ENCODE assay signal across 11 mouse cellular contexts in the genomic region with DNA sequence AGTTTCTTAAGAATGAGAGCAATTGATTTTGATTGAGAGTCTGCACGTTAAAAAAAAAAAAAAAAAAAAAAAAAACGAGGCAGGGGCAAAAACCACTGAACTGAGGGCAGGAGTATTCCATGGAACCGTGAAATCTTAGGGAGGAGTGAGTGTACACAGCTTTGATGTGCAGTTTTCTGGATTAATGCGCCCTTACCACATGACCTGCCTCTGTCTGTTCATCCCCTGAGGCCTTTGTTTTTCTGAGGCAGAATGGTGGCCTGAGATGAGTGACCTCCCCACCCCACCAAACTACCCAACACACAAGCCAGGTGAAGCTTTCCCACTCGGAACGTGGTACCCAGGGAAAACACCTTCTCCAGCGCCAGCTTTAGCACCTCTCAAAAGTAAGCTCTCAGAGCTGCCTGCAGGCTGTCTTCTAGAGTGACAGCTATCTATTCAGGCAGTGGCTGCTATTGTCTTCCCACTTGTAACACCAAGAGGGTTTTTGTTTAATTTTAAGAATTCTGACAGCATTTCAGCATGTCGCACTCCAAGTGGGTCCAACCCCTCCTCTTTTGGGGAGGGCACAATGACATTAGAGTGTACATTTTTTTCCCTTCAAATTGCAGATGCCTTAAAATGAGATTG. TPM values are rescaled to one million over a fixed set of nuclear protein-coding genes. Genes with fewer than 3 reads are reported as not detected.
A peak's percentile ranks its signal among the peaks of the same experiment; 100 is the strongest.
DNase-seq lines count a peak whose midpoint lies in the region; ATAC-seq and TF ChIP-seq lines count a peak whose summit lies in the region.
"Had no signal": no experiment of that assay in that cellular context is flagged by ENCODE, and none has a peak within 500 bp of the region (broad histone marks: within the 10 kb centered on the region; RNA-seq: fewer than 3 reads in every experiment).

No protein-coding gene starts in this region.

- H3K4me1 ChIP-seq in hindbrain, embryonic 10.5 days (replicated peaks) = peaks cover 28% of the 10 kb centered on the region
- peaks cover 19% of the 10 kb centered on the region for H3K4me1 ChIP-seq in midbrain, embryonic 12.5 days

- TF ChIP-seq CTCF in brain, embryonic 14.5 days (IDR thresholded peaks at IDR 0.05; ENCODE audit: borderline replicate concordance, extremely low read depth, insufficient read depth, insufficient read length) = no peak

- 13% methylated on average over 8 of the region's 8 CpGs for WGBS in hindbrain, embryonic 10.5 days
- WGBS in midbrain, embryonic 12.5 days = 9% methylated on average over 8 of the region's 8 CpGs

- H3K9ac ChIP-seq in midbrain, embryonic 12.5 days (replicated peaks) = no peak overlapping the region
- H3K9ac ChIP-seq: stomach, embryonic 15.5 days had no signal

- H3K27me3 ChIP-seq in hindbrain, embryonic 10.5 days (ENCODE audit: insufficient read depth, poor library complexity, severe bottlenecking) = peaks cover 76% of the 10 kb centered on the region
- peaks cover 69% of the 10 kb centered on the region for H3K27me3 ChIP-seq in midbrain, embryonic 12.5 days
- H3K27me3 ChIP-seq: stomach, embryonic 15.5 days had no signal

- no peak overlapping the region for H3K27ac ChIP-seq in hindbrain, embryonic 10.5 days
- H3K27ac ChIP-seq in midbrain, embryonic 12.5 days (replicated peaks) = no peak overlapping the region
- H3K27ac ChIP-seq: stomach, embryonic 15.5 days had no signal

- H3K4me3 ChIP-seq in hindbrain, embryonic 10.5 days = peak overlapping the region; percentile 42
- H3K4me3 ChIP-seq in midbrain, embryonic 12.5 days = no peak overlapping the region
- H3K4me3 ChIP-seq: stomach, embryonic 15.5 days had no signal

- H3K36me3 ChIP-seq in hindbrain, embryonic 10.5 days = no peaks in the 10 kb centered on the region
- no peaks in the 10 kb centered on the region for H3K36me3 ChIP-seq in midbrain, embryonic 12.5 days
- H3K36me3 ChIP-seq: stomach, embryonic 15.5 days had no signal

- intact Hi-C loops in left cerebral cortex, postnatal 4 days (cut with DNase I) = no loop called here
- intact Hi-C loops in left cerebral cortex, postnatal 36 days (cut with DNase I) = loop anchor here (10.0 kb wide), 1 partner anchor 265 kb away; no protein-coding TSS in a partner anchor

- H3K4me2 ChIP-seq in midbrain, embryonic 12.5 days (replicated peaks) = peak overlapping the region; percentile 53

- no peaks in the 10 kb centered on the region for H3K9me3 ChIP-seq in hindbrain, embryonic 10.5 days
- H3K9me3 ChIP-seq in midbrain, embryonic 12.5 days = no peaks in the 10 kb centered on the region
- H3K9me3 ChIP-seq: stomach, embryonic 15.5 days had no signal

- TF ChIP-seq POLR2A in brain, embryonic 14.5 days (IDR thresholded peaks at IDR 0.05; ENCODE audit: borderline replicate concordance, extremely low read depth, insufficient read depth, insufficient read length, poor library complexity, severe bottlenecking) = no peak

- ATAC-seq in midbrain, embryonic 12.5 days (ENCODE audit: low FRiP score, low read depth) = no peak
- no peak for ATAC-seq in cerebellum, adult (ENCODE audit: insufficient number of reproducible peaks, low FRiP score, low TSS enrichment)
- ATAC-seq: intestine, postnatal 0 days had no signal

- peak; percentile 42 for DNase-seq in embryo, embryonic 10 days (ENCODE audit: low spot score)
- DNase-seq in embryo, embryonic 11 days = no peak
- peak; percentile 41 for DNase-seq in brain, embryonic 14.5 days (ENCODE audit: low read depth)
- peak; percentile 31 for DNase-seq in hindbrain, embryonic 10.5 days (ENCODE audit: low spot score)
- DNase-seq in left cerebral cortex, postnatal 4 days = no peak
- DNase-seq in left cerebral cortex, postnatal 36 days (ENCODE audit: low spot score in 2 of 2) = no peak
- DNase-seq: lung, postnatal 14 days had no signal

RNA-seq across cellular contexts. Expression of a gene that starts 23.9 kb away (rescaled TPM):
- 48.7 and 107 TPM in 2 replicates for polyA plus RNA-seq in brain, embryonic 14.5 days (2012; rRNA removed)
- 163 and 223 TPM in 2 replicates for polyA plus RNA-seq in hindbrain, embryonic 10.5 days (2016; fragmentation: Nextera tagmentation; extraction: Ambion mirVana)
- 126 and 129 TPM in 2 replicates for polyA plus RNA-seq in midbrain, embryonic 12.5 days (2016; fragmentation: Nextera tagmentation; extraction: Ambion mirVana)
- total RNA-seq in left cerebral cortex, postnatal 4 days (2021) = 10 to 100 TPM; 13.3 to 17.2 TPM
- total RNA-seq in left cerebral cortex, postnatal 36 days (2021) = 1 to 10 TPM; 5.1 TPM

Comparison
In these comparisons a context has a peak if more than half of its experiments do, and no peak if none do; other contexts are left out.
1. DNase-seq: peak in embryo, embryonic 10 days (single experiment), brain, embryonic 14.5 days (single experiment) and hindbrain, embryonic 10.5 days (single experiment); none in embryo, embryonic 11 days (single experiment), left cerebral cortex, postnatal 4 days (single experiment) and left cerebral cortex, postnatal 36 days (0 of 2).